Mouse (Mus musculus) telencephalon, adult 2 months (tissue): ENCODE measurements around the gene Catsperg1.
"Not testable (repeated sequence)": the region's sequence is repeated elsewhere in the genome, so short reads cannot be mapped to it uniquely, and the experiment has no call there.

Experiments
- DNase-seq: peaks from one replicate; pipeline ENCODE4 v3.0.0-alpha.2; 2011; ENCODE audit warnings: low read depth, low spot score

Catsperg1 gene

DNA sequence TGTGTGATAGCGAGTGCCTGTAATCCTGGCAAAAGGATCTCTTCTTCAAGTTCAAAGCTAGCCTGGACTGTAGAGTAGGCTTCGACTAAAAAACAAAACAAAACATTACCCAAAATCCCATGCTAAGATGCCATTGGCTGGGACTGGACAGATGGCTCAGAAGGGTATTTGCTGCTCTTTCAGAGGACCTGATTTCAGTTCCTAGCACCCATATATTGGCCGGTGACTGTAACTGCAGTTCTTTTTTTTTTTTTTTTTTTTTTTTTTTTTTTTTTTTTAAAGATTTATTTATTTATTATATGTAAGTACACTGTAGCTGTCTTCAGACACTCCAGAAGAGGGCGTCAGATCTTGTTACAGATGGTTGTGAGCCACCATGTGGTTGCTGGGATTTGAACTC lies 74.6 kb downstream of the Catsperg1 start:
- DNase-seq: not testable (repeated sequence)

DNA sequence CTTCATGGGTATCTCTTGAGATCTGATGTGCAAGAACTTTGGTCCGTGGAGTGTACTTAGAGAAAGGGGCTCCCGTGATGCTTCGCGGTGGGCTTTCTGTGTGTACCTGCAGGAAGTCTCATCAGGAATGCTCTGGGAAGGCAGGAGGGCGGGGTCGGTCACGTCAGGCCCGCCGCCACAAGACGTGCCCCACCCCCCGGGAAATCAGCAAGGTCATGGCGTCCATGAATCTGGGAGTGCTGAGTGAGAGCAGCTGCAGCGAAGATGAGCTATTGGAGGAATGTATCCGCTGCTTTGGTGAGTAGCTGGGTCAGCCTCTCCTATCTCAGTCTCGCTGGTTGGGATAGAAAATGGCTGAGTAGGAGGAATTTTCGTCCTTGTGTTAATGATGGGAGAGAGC lies 76.4 kb downstream of the Catsperg1 start:
- DNase-seq: no peak

DNA sequence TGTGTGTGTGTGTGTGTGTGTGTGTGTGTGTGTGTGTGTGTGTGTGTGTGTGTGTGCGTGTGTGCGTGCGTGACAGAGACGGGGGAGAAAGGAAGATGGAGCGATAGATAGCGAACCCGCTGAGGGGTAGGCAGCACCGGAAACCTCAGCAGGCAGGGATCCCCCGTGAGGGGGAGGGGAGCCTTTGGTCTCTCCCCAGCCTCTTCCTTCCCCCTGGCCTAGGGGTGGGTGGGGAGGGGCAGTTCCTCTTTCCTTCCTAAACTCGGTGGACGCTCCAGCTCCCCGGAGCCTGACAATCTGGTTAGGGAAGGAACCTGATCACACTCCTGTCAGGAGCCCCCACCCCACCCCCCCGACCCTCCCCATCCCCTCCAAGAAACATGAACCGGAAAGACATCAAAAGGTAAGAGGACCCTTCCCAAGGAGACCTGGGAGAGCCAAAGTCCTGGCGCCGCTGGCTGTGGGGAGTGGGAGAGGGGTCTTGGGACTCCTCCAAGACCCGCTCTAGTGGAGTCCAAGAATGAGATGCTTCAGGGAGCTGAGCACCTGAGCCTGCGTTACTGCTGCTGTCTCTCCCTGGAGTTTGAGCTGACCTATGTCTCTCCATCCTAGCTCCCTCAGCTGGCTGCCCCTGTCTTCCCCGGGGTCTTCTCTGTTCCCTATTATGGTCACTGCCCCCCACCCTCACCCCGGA lies 79.0 kb downstream of the Catsperg1 start, which contains the start of gene Rasgrp4:
Gene Rasgrp4 (plus strand): TSS at position 159 of the 694 bp plus-strand sequence.
- no peak for DNase-seq

GRCm38 (mm10) chr7:29134230-29134629 lies 79.6 kb downstream of the Catsperg1 start:
- no peak for DNase-seq
